Mouse (Mus musculus) forebrain, embryonic 12.5 days (tissue): ENCODE measurements at regions not wholly inside any gene's neighbourhood (a gene's known extent, or its start where the extent isn't known, plus 50 kb on each side); places are given as distances from the start of the nearest gene placed in this dataset.

Source experiments
- ATAC-seq: fragments of 200-750 bp; cut with Nextera tagmentation; 2 replicates; pipeline ENCODE4 v1.8.0; 2017; ENCODE audit warnings: moderate TSS enrichment; ENCODE audit not compliant: low FRiP score
- H3K27ac ChIP-seq: fragments of 300-500 bp; sonication (generic); 2 replicates; pipeline ENCODE4 v1.5.1; 2016; ENCODE audit warnings: mild to moderate bottlenecking
- H3K27me3 ChIP-seq: fragments of 300-500 bp; sonication (generic); 2 replicates; pipeline ENCODE4 v1.6.1; 2016; ENCODE audit warnings: mild to moderate bottlenecking
- H3K36me3 ChIP-seq: fragments of 300-500 bp; sonication (generic); replicated peaks from 2 replicates; pipeline ENCODE4 v1.6.1; 2016; ENCODE audit warnings: mild to moderate bottlenecking
- H3K4me1 ChIP-seq: fragments of 300-500 bp; sonication (generic); 2 replicates; pipeline ENCODE4 v1.6.1; 2016
- H3K4me2 ChIP-seq: fragments of 300-500 bp; sonication (generic); 2 replicates; pipeline ENCODE4 v1.6.1; 2016; ENCODE audit warnings: mild to moderate bottlenecking, moderate library complexity
- H3K4me3 ChIP-seq: fragments of 300-500 bp; sonication (generic); replicated peaks from 2 replicates; pipeline ENCODE4 v1.5.1; 2016; ENCODE audit warnings: mild to moderate bottlenecking
- H3K9ac ChIP-seq: fragments of 300-500 bp; sonication (generic); 2 replicates; pipeline ENCODE4 v1.6.1; 2016; ENCODE audit warnings: mild to moderate bottlenecking
- H3K9me3 ChIP-seq: fragments of 300-500 bp; sonication (generic); 2 replicates; pipeline ENCODE4 v1.6.1; 2016
- WGBS: fragments of 180-500 bp; shearing (Covaris S2); methylation state at CpG from one replicate; pipeline ENCODE4 v1.1.7; 2016; 5-methylcytosine and 5-hydroxymethylcytosine counted together

DNA sequence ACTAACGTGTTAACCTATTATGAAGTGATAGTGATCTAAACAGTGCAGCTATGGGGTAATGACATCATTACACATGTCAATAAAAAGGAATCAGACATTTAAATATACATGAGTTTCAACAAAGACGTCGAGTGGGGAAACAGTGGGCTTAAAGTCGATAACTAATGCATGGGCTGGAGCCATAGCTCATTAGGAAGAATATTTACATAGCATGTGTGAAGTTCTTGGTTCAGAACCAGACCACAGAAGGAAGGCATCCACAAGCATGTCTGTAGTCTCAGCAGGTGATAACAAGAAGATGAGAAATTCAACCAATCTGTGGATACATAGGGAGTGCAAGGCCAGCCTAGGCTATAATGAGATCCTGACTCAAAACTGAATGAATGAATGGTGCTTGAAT lies 1456.0 kb downstream of the Efnb2 start:
- Histone ChIP-seq H3K4me1 (no peaks in the 10 kb centered on the region), H3K9ac (no peak overlapping the region), H3K27ac (no peak overlapping the region), H3K27me3 (no peaks in the 10 kb centered on the region), H3K4me3 (no peak overlapping the region), H3K36me3 (no peaks in the 10 kb centered on the region), H3K4me2 (no peak overlapping the region), H3K9me3 (no peaks in the 10 kb centered on the region)
- no peak for ATAC-seq
- WGBS = 53% methylated on average over 4 of the region's 4 CpGs

DNA sequence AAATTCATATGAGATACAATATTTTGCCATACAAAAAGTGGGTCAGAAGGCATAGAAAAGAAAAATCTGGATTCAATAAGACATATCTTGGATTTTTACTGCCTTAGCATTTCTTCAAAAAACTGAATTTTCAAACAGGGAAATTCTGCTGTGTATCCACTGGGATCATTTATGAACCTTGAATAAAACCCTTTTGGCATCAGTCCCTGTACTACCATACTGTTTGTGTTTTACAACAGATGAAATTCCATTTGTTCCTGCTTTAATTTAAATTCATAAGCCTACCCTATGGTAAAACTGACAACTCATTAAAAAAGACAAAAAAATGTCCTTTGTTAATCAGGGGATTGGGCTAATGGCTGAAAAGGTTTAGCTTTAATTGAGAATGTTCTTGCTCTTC lies 1470.3 kb downstream of the Efnb2 start:
- H3K9ac ChIP-seq = no peak overlapping the region
- no peaks in the 10 kb centered on the region for H3K36me3 ChIP-seq

DNA sequence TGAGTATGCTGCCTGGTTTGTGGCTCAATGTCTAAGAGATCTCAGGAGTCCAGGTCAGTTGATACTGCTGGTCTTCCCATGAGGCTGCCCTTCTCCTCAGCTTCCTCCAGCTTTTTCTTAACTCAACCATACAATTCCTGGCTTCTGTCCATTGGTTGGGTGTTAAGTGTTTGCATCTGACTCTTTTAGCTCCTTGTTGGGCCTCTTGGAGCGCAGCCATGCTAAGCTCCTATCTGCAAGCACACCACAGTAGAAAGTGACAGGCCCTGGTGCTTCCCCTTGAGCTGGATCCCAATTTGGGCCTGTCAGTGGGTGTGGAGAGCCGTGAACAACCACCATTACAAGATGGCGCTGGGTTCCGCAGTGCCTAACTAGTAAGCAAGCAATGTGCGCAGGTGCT lies 1497.7 kb downstream of the Efnb2 start:
- no peak for ATAC-seq
- Histone ChIP-seq H3K27me3 (no peaks in the 10 kb centered on the region), H3K4me1 (no peaks in the 10 kb centered on the region), H3K4me3 (no peak overlapping the region), H3K9ac (no peak overlapping the region), H3K27ac (no peak overlapping the region), H3K36me3 (no peaks in the 10 kb centered on the region), H3K9me3 (no peaks in the 10 kb centered on the region), H3K4me2 (no peak overlapping the region)
- 97% methylated on average over 5 of the region's 5 CpGs for WGBS

More for the DNA sequence above, 1470.3 kb downstream of the Efnb2 start:
- ATAC-seq = no peak
- 0 out of 2 replicates have a peak, but pooled peaks cover 5% of the 10 kb centered on the region for H3K4me1 ChIP-seq
- H3K4me3 ChIP-seq = no peak overlapping the region
- H3K27ac ChIP-seq = no peak overlapping the region
- no peaks in the 10 kb centered on the region for H3K27me3 ChIP-seq
- H3K4me2 ChIP-seq = no peak overlapping the region
- H3K9me3 ChIP-seq = no peaks in the 10 kb centered on the region

DNA sequence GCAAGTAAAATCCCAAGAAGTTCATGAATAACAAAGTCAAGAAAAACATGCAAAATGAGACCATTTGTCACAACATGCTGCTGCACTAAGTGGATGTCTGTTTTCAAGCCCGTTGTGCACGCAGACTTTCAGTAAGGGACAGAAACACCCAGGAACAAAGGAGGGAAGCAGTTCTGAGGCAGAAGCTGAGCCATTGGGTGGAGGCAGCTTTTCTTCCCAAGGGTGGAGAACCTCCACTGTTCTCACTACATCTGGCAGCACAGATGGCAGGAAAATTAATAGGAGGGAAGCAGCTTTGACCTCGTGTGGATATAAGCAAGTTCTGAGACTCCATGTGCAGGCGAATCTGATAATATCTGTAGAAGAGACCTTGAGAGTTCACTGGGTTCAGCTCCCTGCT lies 1529.3 kb downstream of the Efnb2 start:
- no peaks in the 10 kb centered on the region for H3K27me3 ChIP-seq
- ATAC-seq = peak; percentile 68; the same call in 1 of the 2 replicates
- H3K4me2 ChIP-seq = no peak overlapping the region
- no peak overlapping the region for H3K4me3 ChIP-seq
- H3K4me1 ChIP-seq = peaks cover 3% of the 10 kb centered on the region; the same call in 1 of the 2 replicates
- H3K9ac ChIP-seq = no peak overlapping the region
- 43% methylated on average over 4 of the region's 4 CpGs for WGBS
- peak overlapping the region; percentile 36; the same call in 1 of the 2 replicates for H3K27ac ChIP-seq
- no peaks in the 10 kb centered on the region for H3K9me3 ChIP-seq
- H3K36me3 ChIP-seq = no peaks in the 10 kb centered on the region

DNA sequence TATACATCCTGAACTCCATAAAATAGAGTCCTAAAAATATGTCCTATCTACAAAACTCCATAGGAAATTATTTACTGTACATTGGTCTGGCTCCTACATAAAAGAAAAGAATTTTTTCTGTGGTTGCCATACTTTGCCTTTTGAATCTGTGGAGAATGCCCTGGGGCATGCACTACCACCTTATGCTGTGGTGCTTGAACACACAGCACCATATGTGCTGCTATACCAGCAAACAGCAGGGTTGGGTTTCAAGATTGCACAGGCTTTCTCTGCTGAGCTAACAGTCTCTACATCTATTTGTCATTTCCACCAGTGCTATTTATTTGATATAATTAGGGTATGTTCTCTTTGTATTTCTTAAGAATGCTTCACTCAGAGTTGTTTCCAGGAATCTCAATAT lies 1552.2 kb downstream of the Efnb2 start:
- H3K4me2 ChIP-seq = no peak overlapping the region
- no peak for ATAC-seq
- no peak overlapping the region for H3K4me3 ChIP-seq
- H3K27me3 ChIP-seq = no peaks in the 10 kb centered on the region
- 0 out of 2 replicates have a peak, but pooled peaks cover 3% of the 10 kb centered on the region for H3K9me3 ChIP-seq
- no peak overlapping the region for H3K9ac ChIP-seq
- no peaks in the 10 kb centered on the region for H3K36me3 ChIP-seq
- H3K4me1 ChIP-seq = no peaks in the 10 kb centered on the region
- H3K27ac ChIP-seq = no peak overlapping the region

DNA sequence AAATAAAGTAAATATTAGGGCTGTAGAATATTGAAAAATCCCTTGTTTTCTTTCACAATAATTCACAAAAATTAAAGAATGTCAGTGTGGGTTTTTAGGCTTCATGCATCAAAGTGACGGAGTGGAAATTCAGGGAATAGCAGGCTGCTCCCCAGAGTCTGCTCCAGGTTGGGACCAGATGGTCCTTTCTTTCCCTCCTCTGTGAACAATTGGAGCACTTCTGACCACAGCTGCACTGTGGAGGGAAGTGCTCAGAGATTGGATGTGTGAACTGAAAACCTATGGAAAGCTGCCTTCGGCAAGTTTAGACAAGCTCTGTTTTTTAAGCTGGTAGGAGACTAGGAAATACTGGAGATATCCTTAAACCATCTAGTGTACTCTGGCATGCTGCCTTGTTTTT lies 1563.5 kb downstream of the Efnb2 start:
- no peaks in the 10 kb centered on the region for H3K9me3 ChIP-seq
- H3K36me3 ChIP-seq = no peaks in the 10 kb centered on the region
- no peak overlapping the region for H3K27ac ChIP-seq
- no peak overlapping the region for H3K4me3 ChIP-seq
- H3K9ac ChIP-seq = no peak overlapping the region
- no peak overlapping the region for H3K4me2 ChIP-seq
- 56% methylated on average over 2 of the region's 2 CpGs for WGBS
- H3K27me3 ChIP-seq = no peaks in the 10 kb centered on the region
- ATAC-seq = peak; percentile 88
- H3K4me1 ChIP-seq = peaks cover 2% of the 10 kb centered on the region; the same call in 1 of the 2 replicates

DNA sequence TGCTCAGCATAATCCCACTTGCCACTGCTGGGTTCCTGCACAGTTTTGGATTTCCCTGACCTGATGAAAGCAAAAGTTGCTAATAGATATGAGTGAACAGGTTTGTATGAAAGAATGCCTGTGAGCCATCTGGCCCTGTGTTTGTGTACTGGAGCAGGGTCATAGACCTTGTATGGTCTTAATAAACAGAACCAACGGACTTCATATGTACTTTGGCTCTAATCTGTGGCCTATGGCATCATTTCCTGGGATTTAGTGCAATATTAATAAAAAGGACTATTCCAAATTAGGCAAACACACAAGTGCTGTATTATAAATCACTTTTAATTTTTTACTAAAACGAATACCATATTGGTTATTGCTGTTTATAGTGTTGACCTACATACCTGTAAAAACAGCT lies 1568.2 kb downstream of the Efnb2 start:
- H3K4me1 ChIP-seq = peaks cover 2% of the 10 kb centered on the region; the same call in 1 of the 2 replicates
- H3K36me3 ChIP-seq = no peaks in the 10 kb centered on the region
- H3K27ac ChIP-seq = no peak overlapping the region
- H3K9ac ChIP-seq = no peak overlapping the region
- WGBS = 73% methylated on average over 2 of the region's 2 CpGs
- no peaks in the 10 kb centered on the region for H3K27me3 ChIP-seq
- H3K4me3 ChIP-seq = no peak overlapping the region
- H3K4me2 ChIP-seq = no peak overlapping the region
- ATAC-seq = no peak
- H3K9me3 ChIP-seq = no peaks in the 10 kb centered on the region

DNA sequence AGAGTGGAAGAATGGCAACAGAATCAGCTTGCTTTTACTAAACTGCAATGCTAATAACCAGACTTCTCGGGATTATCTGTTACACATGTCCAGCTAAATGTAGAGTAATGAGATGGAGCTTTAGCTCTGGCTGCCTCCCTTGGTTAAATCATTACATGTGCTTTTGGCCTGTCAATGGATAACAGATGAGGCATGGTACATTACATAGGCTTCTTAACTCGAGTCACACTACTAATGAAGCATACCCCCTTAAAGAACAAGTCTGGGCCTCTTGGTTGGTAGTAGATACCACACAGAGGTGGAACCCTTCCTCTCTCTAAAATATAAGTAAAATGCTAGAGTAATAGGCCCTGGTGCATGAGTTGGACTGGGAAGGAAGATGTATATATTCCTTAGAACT lies 1572.9 kb downstream of the Efnb2 start:
- H3K9me3 ChIP-seq = no peaks in the 10 kb centered on the region
- WGBS = 68% methylated on average over 2 of the region's 2 CpGs
- H3K27ac ChIP-seq = no peak overlapping the region
- no peaks in the 10 kb centered on the region for H3K4me1 ChIP-seq
- H3K36me3 ChIP-seq = no peaks in the 10 kb centered on the region
- no peak overlapping the region for H3K4me2 ChIP-seq
- no peak overlapping the region for H3K9ac ChIP-seq
- no peaks in the 10 kb centered on the region for H3K27me3 ChIP-seq
- no peak for ATAC-seq
- no peak overlapping the region for H3K4me3 ChIP-seq

DNA sequence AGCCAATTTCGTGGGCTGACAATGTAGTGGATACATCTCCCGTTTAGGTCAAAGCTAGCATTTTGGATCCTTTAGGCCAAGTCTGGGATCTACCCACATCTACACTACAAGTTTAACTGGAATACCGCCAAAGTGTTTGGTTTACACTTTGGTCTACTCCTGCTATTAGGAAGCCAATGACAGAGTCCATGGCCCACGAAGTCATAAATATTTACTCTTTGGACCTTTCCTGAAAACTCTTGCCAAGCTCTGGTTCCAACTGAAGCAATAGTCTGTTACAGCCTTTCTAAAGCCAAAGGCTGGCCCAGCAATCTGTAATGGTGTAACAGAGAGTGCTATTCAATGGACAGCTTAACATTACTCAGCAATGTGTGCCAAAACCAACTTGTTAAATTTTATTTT lies 1600.8 kb downstream of the Efnb2 start:
- H3K27me3 ChIP-seq = no peaks in the 10 kb centered on the region
- no peak overlapping the region for H3K27ac ChIP-seq
- no peaks in the 10 kb centered on the region for H3K4me1 ChIP-seq
- H3K9me3 ChIP-seq = no peaks in the 10 kb centered on the region
- no peak overlapping the region for H3K4me2 ChIP-seq
- 86% methylated on average over 4 of the region's 4 CpGs for WGBS
- H3K36me3 ChIP-seq = no peaks in the 10 kb centered on the region
- H3K9ac ChIP-seq = no peak overlapping the region
- no peak for ATAC-seq
- no peak overlapping the region for H3K4me3 ChIP-seq

DNA sequence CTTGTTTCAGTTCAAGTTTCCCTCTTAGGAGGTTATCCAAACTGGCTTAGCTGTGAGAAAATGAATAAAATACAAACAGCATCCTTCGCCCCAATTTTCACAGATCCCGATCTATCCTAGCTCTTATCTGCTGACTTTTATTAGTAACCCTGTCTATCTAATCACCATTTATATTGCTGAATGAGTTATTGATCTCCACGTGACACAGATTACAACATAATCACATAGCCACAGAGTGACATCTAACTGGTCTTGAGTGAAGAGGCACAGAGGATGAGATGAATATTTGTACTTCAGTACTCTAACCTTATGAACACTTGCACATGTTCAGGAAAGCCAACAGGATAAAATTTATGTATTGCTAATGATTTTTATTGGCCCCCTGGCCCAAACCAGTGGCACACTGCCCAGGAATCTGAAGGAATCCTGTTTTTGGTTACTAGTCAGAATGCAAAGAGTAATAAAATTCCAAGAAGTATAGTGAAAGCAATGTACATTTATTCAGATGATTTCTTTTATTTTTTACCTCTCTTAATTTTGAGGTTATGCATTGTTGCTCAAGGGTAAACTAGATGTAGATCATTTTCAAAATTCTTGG lies 1634.7 kb downstream of the Efnb2 start:
- Histone ChIP-seq H3K9me3 (no peaks in the 10 kb centered on the region), H3K4me3 (no peak overlapping the region), H3K4me2 (no peak overlapping the region), H3K36me3 (no peaks in the 10 kb centered on the region), H3K4me1 (no peaks in the 10 kb centered on the region), H3K27me3 (no peaks in the 10 kb centered on the region), H3K27ac (no peak overlapping the region), H3K9ac (no peak overlapping the region)
- 92% methylated on average over 3 of the region's 3 CpGs for WGBS
- no peak for ATAC-seq

DNA sequence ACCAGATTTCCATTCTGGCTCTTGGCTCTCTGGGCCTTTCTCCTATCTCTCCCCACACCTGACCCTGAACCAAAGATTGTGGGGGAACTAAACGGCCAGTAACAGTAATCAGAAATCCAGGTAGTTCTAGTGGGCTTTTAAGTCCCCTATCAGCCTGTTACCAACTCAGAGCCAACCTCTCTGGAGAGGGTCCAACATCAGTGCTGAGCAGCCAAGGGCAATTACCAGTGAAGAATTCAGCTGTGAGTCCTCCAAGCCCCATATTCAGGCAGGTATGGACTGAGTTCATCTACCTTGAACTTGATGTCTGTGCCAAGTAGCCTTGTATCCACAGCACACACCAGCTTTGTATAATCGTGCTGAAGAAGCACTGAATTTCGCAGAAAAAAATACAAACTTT lies 1636.7 kb downstream of the Efnb2 start:
- ATAC-seq = no peak
- H3K4me2 ChIP-seq = no peak overlapping the region
- no peak overlapping the region for H3K4me3 ChIP-seq
- H3K36me3 ChIP-seq = no peaks in the 10 kb centered on the region
- H3K27ac ChIP-seq = no peak overlapping the region
- H3K9me3 ChIP-seq = no peaks in the 10 kb centered on the region
- no peaks in the 10 kb centered on the region for H3K27me3 ChIP-seq
- no peaks in the 10 kb centered on the region for H3K4me1 ChIP-seq
- H3K9ac ChIP-seq = no peak overlapping the region
- 90% methylated on average over 3 of the region's 3 CpGs for WGBS

DNA sequence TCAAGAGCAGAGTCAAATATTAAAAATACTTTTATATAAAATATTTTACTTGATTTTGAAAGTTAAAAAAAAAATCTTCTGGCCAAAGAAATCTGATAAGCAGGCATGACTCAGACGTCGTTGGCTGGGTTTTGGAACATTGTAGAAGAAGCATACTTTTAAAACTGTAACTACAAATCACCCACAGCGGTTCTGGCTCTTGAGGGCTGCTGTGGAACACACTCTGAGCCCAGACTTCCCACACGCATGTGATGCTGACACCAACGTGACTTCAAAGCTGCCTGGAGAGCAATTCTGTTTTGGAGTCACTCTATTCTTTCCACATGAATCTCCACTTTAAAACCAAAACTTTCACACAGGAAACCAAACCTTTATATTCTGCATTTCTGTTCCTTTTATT lies 1649.2 kb downstream of the Efnb2 start:
- no peaks in the 10 kb centered on the region for H3K36me3 ChIP-seq
- no peaks in the 10 kb centered on the region for H3K27me3 ChIP-seq
- no peak for ATAC-seq
- H3K4me1 ChIP-seq = no peaks in the 10 kb centered on the region
- no peak overlapping the region for H3K4me3 ChIP-seq
- H3K4me2 ChIP-seq = no peak overlapping the region
- no peak overlapping the region for H3K9ac ChIP-seq
- no peaks in the 10 kb centered on the region for H3K9me3 ChIP-seq
- WGBS = 87% methylated on average over 5 of the region's 5 CpGs
- no peak overlapping the region for H3K27ac ChIP-seq

DNA sequence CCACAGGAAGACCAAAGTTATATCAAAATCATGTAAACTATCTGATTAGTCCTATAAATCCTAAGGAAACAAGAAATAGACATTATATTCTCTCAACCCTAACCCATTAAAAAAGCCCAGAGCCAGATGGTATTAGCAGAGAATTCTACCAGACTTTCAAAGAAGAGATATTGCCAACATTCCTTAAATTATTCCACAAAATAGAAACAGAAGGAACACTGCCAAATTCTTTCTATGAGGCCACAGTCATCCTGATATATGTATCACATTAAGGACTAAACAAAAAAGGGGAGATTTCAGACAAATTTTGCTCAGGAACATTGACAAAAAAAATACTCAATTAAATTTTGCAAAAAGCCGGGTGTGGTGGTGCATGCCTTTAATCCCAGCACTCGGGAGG lies 1669.5 kb downstream of the Efnb2 start:
- no peak for ATAC-seq
- Histone ChIP-seq H3K9ac (no peak overlapping the region), H3K9me3 (no peaks in the 10 kb centered on the region), H3K36me3 (no peaks in the 10 kb centered on the region), H3K4me2 (no peak overlapping the region), H3K4me3 (no peak overlapping the region), H3K27me3 (no peaks in the 10 kb centered on the region), H3K4me1 (no peaks in the 10 kb centered on the region), H3K27ac (no peak overlapping the region)
- WGBS = 89% methylated on average over 2 of the region's 2 CpGs
